In genomic region chr6:56787668-56788067, GRCm38 (mm10) we compare ENCODE assay signal across 12 mouse cellular contexts. TPM values are rescaled to one million over a fixed set of nuclear protein-coding genes. Genes with fewer than 3 reads are reported as not detected.
ATAC-seq and TF ChIP-seq lines count a peak whose summit lies in the region.
"Had no signal": no experiment of that assay in that cellular context is flagged by ENCODE, and none has a peak within 500 bp of the region (broad histone marks: within the 10 kb centered on the region; RNA-seq: fewer than 3 reads in every experiment).

No protein-coding gene starts in this region.

- 0 out of 2 replicates have a peak, but pooled peaks cover 3% of the 10 kb centered on the region for H3K9me3 ChIP-seq in intestine, embryonic 16.5 days (ENCODE audit: control insufficient read depth, low read length)
- H3K9me3 ChIP-seq in intestine, embryonic 15.5 days = no peaks in the 10 kb centered on the region
- H3K9me3 ChIP-seq in intestine, postnatal 0 days (ENCODE audit: control insufficient read depth) = no peaks in the 10 kb centered on the region
- no peaks in the 10 kb centered on the region for H3K9me3 ChIP-seq in hindbrain, embryonic 12.5 days (replicated peaks)
- H3K9me3 ChIP-seq in neural tube, embryonic 15.5 days (replicated peaks) = no peaks in the 10 kb centered on the region
- H3K9me3 ChIP-seq: embryonic facial prominence, embryonic 10.5 days; forebrain, embryonic 13.5 days; heart, embryonic 10.5 days had no signal

- H3K9ac ChIP-seq in intestine, embryonic 16.5 days (ENCODE audit: low read depth, low read length) = no peak overlapping the region
- no peak overlapping the region for H3K9ac ChIP-seq in intestine, embryonic 15.5 days
- H3K9ac ChIP-seq in intestine, postnatal 0 days (ENCODE audit: low read depth, low read length) = no peak overlapping the region
- no peak overlapping the region for H3K9ac ChIP-seq in hindbrain, embryonic 12.5 days
- H3K9ac ChIP-seq in neural tube, embryonic 15.5 days (replicated peaks) = no peak overlapping the region
- H3K9ac ChIP-seq: forebrain, embryonic 13.5 days; forebrain, postnatal 0 days had no signal

- no peak overlapping the region for H3K4me3 ChIP-seq in intestine, embryonic 16.5 days (ENCODE audit: low read length)
- no peak overlapping the region for H3K4me3 ChIP-seq in intestine, embryonic 15.5 days (replicated peaks)
- H3K4me3 ChIP-seq in intestine, postnatal 0 days (ENCODE audit: low read depth, low read length) = no peak overlapping the region
- H3K4me3 ChIP-seq in hindbrain, embryonic 12.5 days = no peak overlapping the region
- no peak overlapping the region for H3K4me3 ChIP-seq in neural tube, embryonic 15.5 days (replicated peaks)
- H3K4me3 ChIP-seq: embryonic facial prominence, embryonic 10.5 days; forebrain, embryonic 13.5 days; heart, embryonic 10.5 days had no signal

- no peak overlapping the region for H3K4me2 ChIP-seq in intestine, embryonic 16.5 days (ENCODE audit: low read depth, low read length)
- H3K4me2 ChIP-seq in intestine, embryonic 15.5 days (replicated peaks) = no peak overlapping the region
- peak overlapping the region; percentile 3; the same call in 1 of the 2 replicates for H3K4me2 ChIP-seq in intestine, postnatal 0 days (replicated peaks; ENCODE audit: low read depth)
- no peak overlapping the region for H3K4me2 ChIP-seq in hindbrain, embryonic 12.5 days (replicated peaks)
- no peak overlapping the region for H3K4me2 ChIP-seq in neural tube, embryonic 15.5 days
- H3K4me2 ChIP-seq: forebrain, embryonic 13.5 days had no signal

- TF ChIP-seq CTCF in intestine, postnatal 0 days (IDR thresholded peaks at IDR 0.05; ENCODE audit: low read depth) = no peak

- peak; percentile 49; the same call in 1 of the 2 replicates for ATAC-seq in intestine, embryonic 16.5 days
- ATAC-seq in intestine, embryonic 15.5 days = no peak
- peak; percentile 66 for ATAC-seq in common myeloid progenitor, adult 5-6 weeks (replicated peaks; ENCODE audit: low read depth, poor library complexity, severe bottlenecking)
- peak; percentile 66 for ATAC-seq in intestine, postnatal 0 days
- ATAC-seq in hindbrain, embryonic 12.5 days (ENCODE audit: low FRiP score) = no peak
- ATAC-seq in neural tube, embryonic 15.5 days (ENCODE audit: low FRiP score) = no peak
- ATAC-seq: forebrain, embryonic 13.5 days; forebrain, postnatal 0 days; hindbrain, embryonic 16.5 days had no signal

- H3K36me3 ChIP-seq in intestine, embryonic 16.5 days (ENCODE audit: control insufficient read depth, insufficient read depth, low read length) = peaks cover 5% of the 10 kb centered on the region; the same call in 1 of the 2 replicates
- peaks cover 9% of the 10 kb centered on the region; the same call in 1 of the 2 replicates for H3K36me3 ChIP-seq in intestine, embryonic 15.5 days
- 0 out of 2 replicates have a peak, but pooled peaks cover 2% of the 10 kb centered on the region for H3K36me3 ChIP-seq in intestine, postnatal 0 days (ENCODE audit: control insufficient read depth, insufficient read depth)
- H3K36me3 ChIP-seq in hindbrain, embryonic 12.5 days = peaks cover 26% of the 10 kb centered on the region
- peaks cover 13% of the 10 kb centered on the region; the same call in 1 of the 2 replicates for H3K36me3 ChIP-seq in neural tube, embryonic 15.5 days

- no peaks in the 10 kb centered on the region for H3K27me3 ChIP-seq in intestine, embryonic 16.5 days (replicated peaks; ENCODE audit: control insufficient read depth, insufficient read depth, low read length)
- H3K27me3 ChIP-seq in intestine, embryonic 15.5 days (replicated peaks) = no peaks in the 10 kb centered on the region
- H3K27me3 ChIP-seq in intestine, postnatal 0 days (replicated peaks; ENCODE audit: control insufficient read depth, insufficient read depth, low read length) = no peaks in the 10 kb centered on the region
- no peaks in the 10 kb centered on the region for H3K27me3 ChIP-seq in hindbrain, embryonic 12.5 days
- no peaks in the 10 kb centered on the region for H3K27me3 ChIP-seq in neural tube, embryonic 15.5 days (replicated peaks)
- H3K27me3 ChIP-seq: CH12.LX; forebrain, embryonic 13.5 days had no signal

- WGBS in intestine, embryonic 16.5 days = 63% methylated on average over 2 of the region's 2 CpGs
- 70% methylated on average over 2 of the region's 2 CpGs for WGBS in intestine, embryonic 15.5 days
- 38% methylated on average over 2 of the region's 2 CpGs for WGBS in intestine, postnatal 0 days
- WGBS in hindbrain, embryonic 12.5 days = 100% methylated on average over 2 of the region's 2 CpGs
- WGBS in neural tube, embryonic 15.5 days = 99% methylated on average over 2 of the region's 2 CpGs

- H3K4me1 ChIP-seq in intestine, embryonic 16.5 days (ENCODE audit: control insufficient read depth, insufficient read depth, low read length) = peaks cover 20% of the 10 kb centered on the region
- H3K4me1 ChIP-seq in intestine, embryonic 15.5 days (replicated peaks) = peaks cover 13% of the 10 kb centered on the region; the same call in 1 of the 2 replicates
- peaks cover 17% of the 10 kb centered on the region for H3K4me1 ChIP-seq in intestine, postnatal 0 days (replicated peaks; ENCODE audit: control insufficient read depth, insufficient read depth, low read length)
- no peaks in the 10 kb centered on the region for H3K4me1 ChIP-seq in hindbrain, embryonic 12.5 days
- peaks cover 16% of the 10 kb centered on the region for H3K4me1 ChIP-seq in neural tube, embryonic 15.5 days
- H3K4me1 ChIP-seq: embryonic facial prominence, embryonic 10.5 days; forebrain, embryonic 13.5 days; heart, embryonic 10.5 days had no signal

- H3K27ac ChIP-seq in intestine, embryonic 16.5 days (ENCODE audit: low read length) = peak overlapping the region; percentile 9
- no peak overlapping the region for H3K27ac ChIP-seq in intestine, embryonic 15.5 days
- no peak overlapping the region; the same call in 1 of the 2 replicates for H3K27ac ChIP-seq in intestine, postnatal 0 days (ENCODE audit: low read depth, low read length)
- no peak overlapping the region for H3K27ac ChIP-seq in hindbrain, embryonic 12.5 days
- H3K27ac ChIP-seq in neural tube, embryonic 15.5 days (replicated peaks) = no peak overlapping the region
- H3K27ac ChIP-seq: embryonic facial prominence, embryonic 10.5 days; forebrain, embryonic 13.5 days; heart, embryonic 10.5 days had no signal

RNA-seq across cellular contexts. Expression of gene Kbtbd2, which starts 9.9 kb away (rescaled TPM):
- polyA plus RNA-seq in intestine, embryonic 16.5 days (2015; fragmentation: Nextera tagmentation; extraction: Ambion mirVana) = 17.1 and 19.3 TPM in 2 replicates
- polyA plus RNA-seq in intestine, embryonic 15.5 days (2015; fragmentation: Nextera tagmentation; extraction: Ambion mirVana) = 20.9 and 23.5 TPM in 2 replicates
- total RNA-seq in common myeloid progenitor, adult 5-6 weeks (2017) = 46.2 and 48.8 TPM in 2 replicates
- polyA plus RNA-seq in intestine, postnatal 0 days (2015; fragmentation: Nextera tagmentation; extraction: Ambion mirVana) = 8.1 TPM in 2 replicates
- 38.6 and 43.2 TPM in 2 replicates for polyA plus RNA-seq in hindbrain, embryonic 12.5 days (2016; fragmentation: Nextera tagmentation; extraction: Ambion mirVana)
- polyA plus RNA-seq in neural tube, embryonic 15.5 days (2015; fragmentation: Nextera tagmentation; extraction: Ambion mirVana) = 28.9 and 31.1 TPM in 2 replicates

RNA-seq across cellular contexts. Expression of gene Fkbp9, which starts 44.2 kb away (rescaled TPM):
- 88.1 and 89.0 TPM in 2 replicates for polyA plus RNA-seq in intestine, embryonic 16.5 days (2015; fragmentation: Nextera tagmentation; extraction: Ambion mirVana)
- polyA plus RNA-seq in intestine, embryonic 15.5 days (2015; fragmentation: Nextera tagmentation; extraction: Ambion mirVana) = 106 and 109 TPM in 2 replicates
- total RNA-seq in common myeloid progenitor, adult 5-6 weeks (2017) = 16.6 and 16.9 TPM in 2 replicates
- polyA plus RNA-seq in intestine, postnatal 0 days (2015; fragmentation: Nextera tagmentation; extraction: Ambion mirVana) = 38.0 and 39.4 TPM in 2 replicates
- polyA plus RNA-seq in hindbrain, embryonic 12.5 days (2016; fragmentation: Nextera tagmentation; extraction: Ambion mirVana) = 92.2 and 98.5 TPM in 2 replicates
- polyA plus RNA-seq in neural tube, embryonic 15.5 days (2015; fragmentation: Nextera tagmentation; extraction: Ambion mirVana) = 44.6 and 53.1 TPM in 2 replicates

Comparison
In these comparisons a context has a peak if more than half of its experiments do, and no peak if none do; other contexts are left out.
1. ATAC-seq: peak in intestine, embryonic 16.5 days (single experiment), common myeloid progenitor, adult 5-6 weeks (single experiment) and intestine, postnatal 0 days (single experiment); none in intestine, embryonic 15.5 days (single experiment), hindbrain, embryonic 12.5 days (single experiment) and neural tube, embryonic 15.5 days (single experiment).